ENCODE assay signal across 16 mouse cellular contexts in genomic region chr6:47909007-47909406, GRCm38 (mm10).
"Had no signal": no experiment of that assay in that cellular context is flagged by ENCODE, and none has a peak within 500 bp of the region (broad histone marks: within the 10 kb centered on the region; RNA-seq: fewer than 3 reads in every experiment).

No protein-coding gene starts in this region.

- H3K9me3 ChIP-seq: neural tube, embryonic 13.5 days; neural tube, embryonic 15.5 days; stomach, embryonic 15.5 days had no signal

- H3K4me2 ChIP-seq: neural tube, embryonic 13.5 days; neural tube, embryonic 15.5 days; stomach, embryonic 15.5 days had no signal

- H3K27me3 ChIP-seq: neural tube, embryonic 15.5 days; stomach, embryonic 15.5 days had no signal

- H3K27ac ChIP-seq: neural tube, embryonic 13.5 days; neural tube, embryonic 15.5 days; stomach, embryonic 15.5 days; stomach, postnatal 0 days had no signal

- H3K4me3 ChIP-seq: neural tube, embryonic 13.5 days; neural tube, embryonic 15.5 days; stomach, embryonic 15.5 days had no signal

- DNase-seq: retina, postnatal 1 day; right cerebral cortex, adult 18-20 months; right cerebral cortex, postnatal 14 days; right cerebral cortex, postnatal 25 days; right cerebral cortex, postnatal 4 days; spleen, adult 18-20 months; thymus, adult 18-20 months; thymus, adult 2 months; thymus, postnatal 14 days; thymus, postnatal 25 days; thymus, postnatal 36 days; thymus, postnatal 4 days had no signal

- H3K9ac ChIP-seq: neural tube, embryonic 13.5 days; neural tube, embryonic 15.5 days; stomach, embryonic 15.5 days had no signal

- H3K4me1 ChIP-seq: neural tube, embryonic 13.5 days; neural tube, embryonic 15.5 days; stomach, embryonic 15.5 days had no signal
